Mouse (Mus musculus): ENCODE measurements around the gene Sumf1. TPM values are rescaled to one million over a fixed set of nuclear protein-coding genes. Genes with fewer than 3 reads are reported as not detected.

Gene Sumf1
- polyA plus RNA-seq, 1 experiment from 2014 or later: 12.2 TPM

GRCm38 (mm10) chr6:108101936-108102830, 83.2 kb downstream of the Sumf1 start:
- H3K9me3 ChIP-seq: no peaks in the 10 kb centered on the region
- WGBS: 91% methylated on average over 10 of the region's 10 CpGs
- H3K27ac ChIP-seq (replicated peaks): no peak overlapping the region
- no peaks in the 10 kb centered on the region for H3K27me3 ChIP-seq (replicated peaks; ENCODE audit: low read depth, poor library complexity, severe bottlenecking)
- no peaks in the 10 kb centered on the region for H3K36me3 ChIP-seq (replicated peaks)
- no peak for DNase-seq (ENCODE audit: low spot score)
- H3K4me3 ChIP-seq: no peak overlapping the region
- H3K4me1 ChIP-seq: peaks cover 4% of the 10 kb centered on the region; the same call in 1 of the 2 replicates

- peaks cover 4% of the 10 kb centered on the region; the same call in 1 of the 2 replicates for H3K4me1 ChIP-seq
- H3K4me3 ChIP-seq: no peak overlapping the region
- no peaks in the 10 kb centered on the region for H3K9me3 ChIP-seq
- no peaks in the 10 kb centered on the region for H3K27me3 ChIP-seq (replicated peaks; ENCODE audit: low read depth, poor library complexity, severe bottlenecking)
- WGBS: 74% methylated on average over 3 of the region's 3 CpGs
- H3K27ac ChIP-seq (replicated peaks): peak overlapping the region; percentile 44; the same call in 1 of the 2 replicates
- DNase-seq (ENCODE audit: low spot score): no peak
- no peaks in the 10 kb centered on the region for H3K36me3 ChIP-seq (replicated peaks)
Measured at GRCm38 (mm10) chr6:108098846-108099217, 86.5 kb downstream of the Sumf1 start.

GRCm38 (mm10) chr6:108098171-108098845, 87.1 kb downstream of the Sumf1 start:
- H3K36me3 ChIP-seq (replicated peaks): no peaks in the 10 kb centered on the region
- WGBS: 25% methylated on average over 9 of the region's 9 CpGs
- H3K4me3 ChIP-seq: no peak overlapping the region
- no peaks in the 10 kb centered on the region for H3K9me3 ChIP-seq
- peak; percentile 55 for DNase-seq (ENCODE audit: low spot score)
- H3K27me3 ChIP-seq (replicated peaks; ENCODE audit: low read depth, poor library complexity, severe bottlenecking): no peaks in the 10 kb centered on the region
- peaks cover 4% of the 10 kb centered on the region; the same call in 1 of the 2 replicates for H3K4me1 ChIP-seq
- peak overlapping the region; percentile 44; the same call in 1 of the 2 replicates for H3K27ac ChIP-seq (replicated peaks)

GRCm38 (mm10) chr6:108095445-108095844, 89.9 kb downstream of the Sumf1 start:
- Histone ChIP-seq H3K9me3 (no peaks in the 10 kb centered on the region), H3K27ac (replicated peaks) (no peak overlapping the region), H3K36me3 (replicated peaks) (no peaks in the 10 kb centered on the region), H3K4me1 (peaks cover 4% of the 10 kb centered on the region; the same call in 1 of the 2 replicates), H3K4me3 (no peak overlapping the region), H3K27me3 (replicated peaks; ENCODE audit: low read depth, poor library complexity, severe bottlenecking) (no peaks in the 10 kb centered on the region)
- WGBS: 62% methylated on average over 5 of the region's 5 CpGs
- DNase-seq (ENCODE audit: low spot score): no peak

- Histone ChIP-seq H3K36me3 (replicated peaks) (no peaks in the 10 kb centered on the region), H3K27ac (replicated peaks) (no peak overlapping the region), H3K4me3 (no peak overlapping the region), H3K4me1 (no peaks in the 10 kb centered on the region), H3K27me3 (replicated peaks; ENCODE audit: low read depth, poor library complexity, severe bottlenecking) (no peaks in the 10 kb centered on the region), H3K9me3 (no peaks in the 10 kb centered on the region)
- 76% methylated on average over 3 of the region's 3 CpGs for WGBS
- no peak for DNase-seq (ENCODE audit: low spot score)
Measured at GRCm38 (mm10) chr6:108093449-108093848, 91.9 kb downstream of the Sumf1 start.

- WGBS: 75% methylated on average over 3 of the region's 3 CpGs
Measured at GRCm38 (mm10) chr6:108092646-108093045, 92.7 kb downstream of the Sumf1 start.

GRCm38 (mm10) chr6:108091296-108091695, 94.1 kb downstream of the Sumf1 start:
- WGBS: 46% methylated on average over 1 of the region's 1 CpGs
- Histone ChIP-seq H3K9me3 (no peaks in the 10 kb centered on the region), H3K27ac (replicated peaks) (no peak overlapping the region)

More at GRCm38 (mm10) chr6:108092646-108093045, 92.7 kb downstream of the Sumf1 start:
- Histone ChIP-seq H3K4me1 (no peaks in the 10 kb centered on the region), H3K27me3 (replicated peaks; ENCODE audit: low read depth, poor library complexity, severe bottlenecking) (no peaks in the 10 kb centered on the region), H3K9me3 (no peaks in the 10 kb centered on the region), H3K27ac (replicated peaks) (no peak overlapping the region), H3K4me3 (no peak overlapping the region), H3K36me3 (replicated peaks) (no peaks in the 10 kb centered on the region)
- no peak for DNase-seq (ENCODE audit: low spot score)

GRCm38 (mm10) chr6:108075857-108076256, 109.5 kb downstream of the Sumf1 start:
- no peak for DNase-seq (ENCODE audit: low spot score)
- H3K36me3 ChIP-seq (replicated peaks): peaks cover 33% of the 10 kb centered on the region
- 93% methylated on average over 7 of the region's 7 CpGs for WGBS

More at GRCm38 (mm10) chr6:108091296-108091695, 94.1 kb downstream of the Sumf1 start:
- no peaks in the 10 kb centered on the region for H3K4me1 ChIP-seq
- H3K36me3 ChIP-seq (replicated peaks): no peaks in the 10 kb centered on the region
- DNase-seq (ENCODE audit: low spot score): no peak
- H3K27me3 ChIP-seq (replicated peaks; ENCODE audit: low read depth, poor library complexity, severe bottlenecking): no peaks in the 10 kb centered on the region
- no peak overlapping the region for H3K4me3 ChIP-seq

GRCm38 (mm10) chr6:108074624-108075023, 110.8 kb downstream of the Sumf1 start:
- no peaks in the 10 kb centered on the region for H3K27me3 ChIP-seq (replicated peaks; ENCODE audit: low read depth, poor library complexity, severe bottlenecking)
- peaks cover 33% of the 10 kb centered on the region for H3K36me3 ChIP-seq (replicated peaks)
- DNase-seq (ENCODE audit: low spot score): no peak
- H3K4me1 ChIP-seq: no peaks in the 10 kb centered on the region
- no peak overlapping the region for H3K4me3 ChIP-seq
- H3K9me3 ChIP-seq: no peaks in the 10 kb centered on the region
- 92% methylated on average over 10 of the region's 10 CpGs for WGBS
- H3K27ac ChIP-seq (replicated peaks): no peak overlapping the region

More at GRCm38 (mm10) chr6:108075857-108076256, 109.5 kb downstream of the Sumf1 start:
- Histone ChIP-seq H3K27me3 (replicated peaks; ENCODE audit: low read depth, poor library complexity, severe bottlenecking) (no peaks in the 10 kb centered on the region), H3K4me1 (no peaks in the 10 kb centered on the region; the same call in 1 of the 2 replicates), H3K4me3 (no peak overlapping the region), H3K27ac (replicated peaks) (no peak overlapping the region), H3K9me3 (no peaks in the 10 kb centered on the region)

GRCm38 (mm10) chr6:108073931-108074330, 111.5 kb downstream of the Sumf1 start:
- 88% methylated on average over 2 of the region's 2 CpGs for WGBS
- Histone ChIP-seq H3K4me1 (no peaks in the 10 kb centered on the region), H3K9me3 (no peaks in the 10 kb centered on the region), H3K27ac (replicated peaks) (no peak overlapping the region), H3K36me3 (replicated peaks) (peaks cover 33% of the 10 kb centered on the region), H3K4me3 (no peak overlapping the region), H3K27me3 (replicated peaks; ENCODE audit: low read depth, poor library complexity, severe bottlenecking) (no peaks in the 10 kb centered on the region)
- no peak for DNase-seq (ENCODE audit: low spot score)

GRCm38 (mm10) chr6:108073071-108073470, 112.3 kb downstream of the Sumf1 start:
- Histone ChIP-seq H3K4me3 (no peak overlapping the region), H3K9me3 (no peaks in the 10 kb centered on the region), H3K4me1 (no peaks in the 10 kb centered on the region), H3K36me3 (replicated peaks) (peaks cover 33% of the 10 kb centered on the region), H3K27ac (replicated peaks) (no peak overlapping the region), H3K27me3 (replicated peaks; ENCODE audit: low read depth, poor library complexity, severe bottlenecking) (no peaks in the 10 kb centered on the region)
- no peak for DNase-seq (ENCODE audit: low spot score)
- 84% methylated on average over 5 of the region's 5 CpGs for WGBS

GRCm38 (mm10) chr6:108070947-108071346, 114.4 kb downstream of the Sumf1 start:
- no peak overlapping the region for H3K27ac ChIP-seq (replicated peaks)
- WGBS: 90% methylated on average over 7 of the region's 7 CpGs
- no peaks in the 10 kb centered on the region for H3K27me3 ChIP-seq (replicated peaks; ENCODE audit: low read depth, poor library complexity, severe bottlenecking)
- H3K4me3 ChIP-seq: no peak overlapping the region
- H3K4me1 ChIP-seq: no peaks in the 10 kb centered on the region
- no peak for DNase-seq (ENCODE audit: low spot score)
- no peaks in the 10 kb centered on the region for H3K9me3 ChIP-seq
- peaks cover 20% of the 10 kb centered on the region for H3K36me3 ChIP-seq (replicated peaks)

Data from embryonic facial prominence, embryonic 10.5 days (tissue).